Mouse (Mus musculus) embryonic fibroblast, embryonic 13.5 days (primary cell): Measurements from ENCODE around the gene Rnf7.

Experiments used
- CTCF ChIP-seq: IDR thresholded peaks from 2 replicates; pipeline ENCODE4 v1.5.1; 2011; ENCODE audit warnings: mild to moderate bottlenecking, control low read depth, low read length, moderate library complexity, borderline replicate concordance; ENCODE audit not compliant: insufficient read depth
- POLR2A ChIP-seq: IDR thresholded peaks from 2 replicates; pipeline ENCODE4 v1.6.1; 2011; ENCODE audit warnings: low read depth, mild to moderate bottlenecking, control low read depth, low read length, moderate library complexity

- no peak for TF ChIP-seq POLR2A
- no peak for TF ChIP-seq CTCF
These were observed 25.5 kb downstream of the Rnf7 start for GRCm38 (mm10) chr9:96452956-96453355.
